Mouse (Mus musculus): ENCODE results near the gene Nectin2. TPM values are rescaled to one million over a fixed set of nuclear protein-coding genes. Genes with fewer than 3 reads are reported as not detected.
A peak's percentile ranks its signal among the peaks of the same experiment; 100 is the strongest.

Gene Nectin2
- polyA plus RNA-seq, 1 experiment: 27.1 TPM

DNA sequence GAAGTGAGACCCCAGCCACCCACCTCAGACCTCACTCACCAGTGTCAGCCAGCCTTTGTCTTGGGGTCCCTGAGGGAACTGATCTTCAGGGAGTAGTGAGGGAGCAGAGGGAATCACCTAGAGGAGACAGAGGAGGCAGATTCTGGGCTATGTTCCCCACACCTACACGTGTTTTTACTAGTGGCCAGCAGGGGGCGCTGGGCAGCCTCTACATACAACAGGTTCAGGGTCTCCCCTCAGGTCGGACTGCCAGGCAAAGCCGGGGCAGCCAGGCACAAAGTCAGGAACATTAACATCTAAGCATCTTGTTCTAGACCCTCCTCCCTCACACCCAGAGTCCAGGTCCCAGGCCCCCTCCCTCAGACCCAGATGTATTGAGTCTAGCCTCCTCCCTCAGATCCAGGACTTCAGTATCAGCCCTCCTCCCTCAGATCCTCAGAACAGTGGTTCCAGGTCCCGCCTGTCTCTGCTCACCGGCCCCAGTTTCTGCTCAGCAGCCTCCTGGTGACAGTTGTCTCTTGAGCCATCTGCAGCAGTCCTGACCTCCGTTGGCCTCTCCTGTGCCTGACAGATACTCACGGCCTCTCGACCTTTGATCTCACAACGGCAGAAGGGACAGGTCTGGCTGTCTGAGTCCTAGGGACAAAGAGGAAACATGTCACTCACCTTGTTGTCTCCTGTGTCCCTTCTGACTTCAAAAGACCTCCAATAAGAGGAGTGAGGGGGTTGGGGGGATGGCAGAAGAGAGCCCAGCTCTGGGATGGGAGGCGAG lies 34.7 kb upstream of the Nectin2 start:
- H3ac ChIP-seq (ENCODE audit: control insufficient read depth, insufficient read length): no peak overlapping the region
- no peak overlapping the region for H3K4me3 ChIP-seq
- TF ChIP-seq TCF12 (IDR thresholded peaks at IDR 0.05; ENCODE audit: insufficient read depth, poor library complexity, severe bottlenecking) (no peak), POLR2A (IDR thresholded peaks at IDR 0.05; ENCODE audit: insufficient read length, low read depth) (no peak), TCF3 (IDR thresholded peaks at IDR 0.05; ENCODE audit: insufficient read length, low read depth) (no peak), USF1 (IDR thresholded peaks at IDR 0.05; ENCODE audit: low read depth) (no peak), SRF (IDR thresholded peaks at IDR 0.05; ENCODE audit: control insufficient read depth, insufficient read length, low read depth) (no peak), POLR2AphosphoS2 (IDR thresholded peaks at IDR 0.05; ENCODE audit: insufficient read length, low read depth) (no peak), MYOG (IDR thresholded peaks at IDR 0.05; ENCODE audit: control insufficient read depth in 1 of 3, insufficient read depth in 1 of 3, insufficient read length in 2 of 3, low read depth in 2 of 3) (peak in 1 of 3 experiments; percentile 48)
- H3K36me3 ChIP-seq (ENCODE audit: control insufficient read depth, insufficient read depth): no peaks in the 10 kb centered on the region
- H3K27me3 ChIP-seq (ENCODE audit: control insufficient read depth, insufficient read depth, insufficient read length): no peaks in the 10 kb centered on the region
- H3K4me2 ChIP-seq (ENCODE audit: low read depth): peak overlapping the region; percentile 2
- H3K79me2 ChIP-seq (ENCODE audit: control insufficient read depth, insufficient read depth): no peaks in the 10 kb centered on the region

DNA sequence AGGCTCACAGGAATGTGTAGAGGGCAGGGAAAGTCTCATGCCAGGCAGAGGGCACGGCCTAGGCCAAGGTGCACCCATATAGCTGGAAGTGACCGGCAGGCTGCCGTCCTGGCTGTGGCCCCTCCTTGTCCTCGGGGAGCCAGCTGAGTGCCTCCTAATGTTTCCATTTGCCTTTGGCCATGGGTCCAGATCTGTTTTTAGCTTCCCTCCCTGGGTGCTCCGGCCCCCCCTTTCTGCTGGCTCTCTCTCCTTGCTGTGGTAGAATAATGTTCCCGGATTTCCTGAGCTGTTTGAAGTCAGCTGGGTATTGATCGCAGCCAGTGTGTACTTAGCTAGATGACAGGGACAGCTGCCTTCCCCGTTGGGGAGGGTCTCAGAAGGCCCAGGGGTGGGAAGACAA lies 33.3 kb upstream of the Nectin2 start:
- no peak overlapping the region for H3K4me3 ChIP-seq

DNA sequence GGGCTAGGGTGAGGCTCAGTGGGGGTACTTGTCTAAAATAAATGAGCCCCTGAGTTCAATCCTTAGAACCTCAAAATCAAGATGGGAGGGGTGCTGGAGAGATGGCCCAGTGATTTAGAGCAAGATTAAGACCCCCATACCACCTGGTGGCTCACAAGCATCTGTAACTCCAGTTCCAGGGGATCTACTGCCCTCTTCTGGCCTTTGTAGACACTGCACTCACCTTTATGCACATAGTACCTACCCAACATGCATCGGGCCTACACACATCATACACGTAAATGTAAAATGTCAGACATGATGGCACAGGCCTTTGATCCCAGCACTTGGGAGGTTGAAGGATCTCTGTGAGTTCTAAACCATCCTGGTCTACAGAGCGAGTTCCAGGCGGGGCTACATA lies 32.4 kb upstream of the Nectin2 start:
- H3K79me2 ChIP-seq (ENCODE audit: control insufficient read depth, insufficient read depth): no peaks in the 10 kb centered on the region
- H3K4me2 ChIP-seq (ENCODE audit: low read depth): no peak overlapping the region
- no peak for TF ChIP-seq POLR2A (IDR thresholded peaks at IDR 0.05; ENCODE audit: insufficient read length, low read depth)
- no peaks in the 10 kb centered on the region for H3K36me3 ChIP-seq (ENCODE audit: control insufficient read depth, insufficient read depth)
- H3ac ChIP-seq (ENCODE audit: control insufficient read depth, insufficient read length): no peak overlapping the region
- no peaks in the 10 kb centered on the region for H3K27me3 ChIP-seq (ENCODE audit: control insufficient read depth, insufficient read depth, insufficient read length)
- no peak overlapping the region for H3K4me3 ChIP-seq

More for the DNA sequence above, 33.3 kb upstream of the Nectin2 start:
- no peaks in the 10 kb centered on the region for H3K79me2 ChIP-seq (ENCODE audit: control insufficient read depth, insufficient read depth)
- H3K36me3 ChIP-seq (ENCODE audit: control insufficient read depth, insufficient read depth): no peaks in the 10 kb centered on the region
- H3K27me3 ChIP-seq (ENCODE audit: control insufficient read depth, insufficient read depth, insufficient read length): no peaks in the 10 kb centered on the region
- H3K4me2 ChIP-seq (ENCODE audit: low read depth): peak overlapping the region; percentile 24
- TF ChIP-seq MYOD1 (IDR thresholded peaks at IDR 0.05; ENCODE audit: control insufficient read depth in 1 of 3, insufficient read length in 2 of 3, low read depth in 2 of 3): peak in 2 of 3 experiments; percentile 3 to 17
- peak in 1 of 3 experiments; percentile 32 for TF ChIP-seq MYOG (IDR thresholded peaks at IDR 0.05; ENCODE audit: control insufficient read depth in 1 of 3, insufficient read depth in 1 of 3, insufficient read length in 2 of 3, low read depth in 2 of 3)
- no peak for TF ChIP-seq CEBPB (IDR thresholded peaks at IDR 0.05; ENCODE audit: insufficient read depth, poor library complexity, severe bottlenecking)
- H3ac ChIP-seq (ENCODE audit: control insufficient read depth, insufficient read length): no peak overlapping the region

DNA sequence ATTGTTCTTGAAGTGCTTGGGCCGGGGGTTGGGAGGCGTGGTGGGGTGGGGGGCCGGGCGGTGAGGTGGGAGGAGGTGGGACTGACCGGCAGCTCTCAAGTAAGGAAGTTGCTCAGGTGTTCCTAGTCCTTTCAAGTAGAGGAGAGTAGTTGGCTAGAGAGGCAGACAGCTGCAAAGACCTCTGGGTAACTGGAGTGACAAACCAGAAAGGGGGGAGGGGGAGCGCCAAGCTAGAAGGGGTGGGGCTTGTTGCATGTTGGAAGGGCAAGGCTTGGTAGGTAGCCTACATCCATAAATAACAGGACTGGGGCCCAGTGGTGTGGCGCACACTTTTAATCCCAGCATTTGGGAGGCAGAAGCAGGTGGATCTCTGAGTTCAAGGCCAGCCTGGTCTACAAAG lies 31.5 kb upstream of the Nectin2 start:
- Histone ChIP-seq H3K36me3 (ENCODE audit: control insufficient read depth, insufficient read depth) (no peaks in the 10 kb centered on the region), H3K4me2 (ENCODE audit: low read depth) (no peak overlapping the region), H3K27me3 (ENCODE audit: control insufficient read depth, insufficient read depth, insufficient read length) (no peaks in the 10 kb centered on the region), H3K79me2 (ENCODE audit: control insufficient read depth, insufficient read depth) (no peaks in the 10 kb centered on the region), H3ac (ENCODE audit: control insufficient read depth, insufficient read length) (no peak overlapping the region), H3K4me3 (no peak overlapping the region)
- TF ChIP-seq TCF12 (IDR thresholded peaks at IDR 0.05; ENCODE audit: insufficient read depth, poor library complexity, severe bottlenecking) (no peak), POLR2A (IDR thresholded peaks at IDR 0.05; ENCODE audit: insufficient read length, low read depth) (no peak), MYOD1 (IDR thresholded peaks at IDR 0.05; ENCODE audit: control insufficient read depth in 1 of 3, insufficient read length in 2 of 3, low read depth in 2 of 3) (no peak), MYOG (IDR thresholded peaks at IDR 0.05; ENCODE audit: control insufficient read depth in 1 of 3, insufficient read depth in 1 of 3, insufficient read length in 2 of 3, low read depth in 2 of 3) (no peak), CEBPB (IDR thresholded peaks at IDR 0.05; ENCODE audit: insufficient read depth, poor library complexity, severe bottlenecking) (no peak), TCF3 (IDR thresholded peaks at IDR 0.05; ENCODE audit: insufficient read length, low read depth) (no peak)

DNA sequence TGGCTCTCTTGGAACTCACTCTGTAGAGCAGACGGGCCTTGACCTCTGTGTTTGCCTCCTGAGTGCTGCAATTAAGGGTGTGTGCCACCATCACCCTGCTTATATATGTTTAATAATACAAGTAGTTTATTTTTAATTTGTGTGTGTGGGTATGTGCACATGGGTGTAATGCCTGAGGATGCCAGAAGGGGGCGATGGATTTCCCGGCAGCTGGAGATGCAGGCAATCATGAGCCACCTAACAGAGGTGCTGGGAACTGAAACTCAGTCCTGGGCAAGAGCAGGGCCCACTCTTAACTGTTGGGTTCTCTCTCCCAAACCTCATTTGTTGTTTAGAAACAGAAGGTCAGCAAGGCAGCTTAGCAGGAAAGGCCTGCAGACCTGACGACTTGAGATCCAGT lies 29.6 kb upstream of the Nectin2 start:
- no peak overlapping the region for H3K4me2 ChIP-seq (ENCODE audit: low read depth)
- no peaks in the 10 kb centered on the region for H3K27me3 ChIP-seq (ENCODE audit: control insufficient read depth, insufficient read depth, insufficient read length)
- H3K4me3 ChIP-seq: no peak overlapping the region
- no peaks in the 10 kb centered on the region for H3K36me3 ChIP-seq (ENCODE audit: control insufficient read depth, insufficient read depth)
- TF ChIP-seq POLR2AphosphoS2 (IDR thresholded peaks at IDR 0.05; ENCODE audit: insufficient read length, low read depth) (no peak), REST (IDR thresholded peaks at IDR 0.05; ENCODE audit: insufficient read depth, insufficient read length) (no peak), MYOD1 (IDR thresholded peaks at IDR 0.05; ENCODE audit: control insufficient read depth in 1 of 3, insufficient read length in 2 of 3, low read depth in 2 of 3) (no peak), POLR2A (IDR thresholded peaks at IDR 0.05; ENCODE audit: insufficient read length, low read depth) (no peak), MYOG (IDR thresholded peaks at IDR 0.05; ENCODE audit: control insufficient read depth in 1 of 3, insufficient read depth in 1 of 3, insufficient read length in 2 of 3, low read depth in 2 of 3) (no peak), SRF (IDR thresholded peaks at IDR 0.05; ENCODE audit: control insufficient read depth, insufficient read length, low read depth) (no peak), MAX (IDR thresholded peaks at IDR 0.05; ENCODE audit: low read depth) (no peak), TCF12 (IDR thresholded peaks at IDR 0.05; ENCODE audit: insufficient read depth, poor library complexity, severe bottlenecking) (no peak), E2F4 (IDR thresholded peaks at IDR 0.05; ENCODE audit: insufficient read depth) (no peak)
- H3ac ChIP-seq (ENCODE audit: control insufficient read depth, insufficient read length): no peak overlapping the region
- H3K79me2 ChIP-seq (ENCODE audit: control insufficient read depth, insufficient read depth): no peaks in the 10 kb centered on the region
